Mouse (Mus musculus) neural tube, embryonic 13.5 days (tissue): ENCODE results near the gene Spint2. TPM values are rescaled to one million over a fixed set of nuclear protein-coding genes. Genes with fewer than 3 reads are reported as not detected.

Source experiments
- ATAC-seq: fragments of 200-750 bp; cut with Nextera tagmentation; 2 replicates; pipeline ENCODE4 v1.8.0; 2017; ENCODE audit warnings: low read depth, mild to moderate bottlenecking, moderate TSS enrichment, moderate library complexity
- H3K27ac ChIP-seq: fragments of 300-500 bp; sonication (generic); replicated peaks from 2 replicates; pipeline ENCODE4 v1.5.1; 2015; ENCODE audit warnings: moderate library complexity, mild to moderate bottlenecking, inconsistent platforms
- H3K27me3 ChIP-seq: fragments of 300-500 bp; sonication (generic); 2 replicates; pipeline ENCODE4 v1.6.1; 2015; ENCODE audit warnings: mild to moderate bottlenecking, inconsistent platforms
- H3K36me3 ChIP-seq: fragments of 300-500 bp; sonication (generic); 2 replicates; pipeline ENCODE4 v1.6.1; 2015; ENCODE audit warnings: mild to moderate bottlenecking, inconsistent platforms
- H3K4me1 ChIP-seq: fragments of 300-500 bp; sonication (generic); replicated peaks from 2 replicates; pipeline ENCODE4 v1.6.1; 2015; ENCODE audit warnings: inconsistent platforms
- H3K4me2 ChIP-seq: fragments of 300-500 bp; sonication (generic); 2 replicates; pipeline ENCODE4 v1.6.1; 2015; ENCODE audit warnings: inconsistent platforms, mild to moderate bottlenecking, moderate library complexity
- H3K4me3 ChIP-seq: fragments of 300-500 bp; sonication (generic); 2 replicates; pipeline ENCODE4 v1.5.1; 2015; ENCODE audit warnings: mild to moderate bottlenecking, inconsistent platforms
- H3K9ac ChIP-seq: fragments of 300-500 bp; sonication (generic); 2 replicates; pipeline ENCODE4 v1.6.1; 2015; ENCODE audit warnings: moderate library complexity, mild to moderate bottlenecking, inconsistent platforms
- H3K9me3 ChIP-seq: fragments of 300-500 bp; sonication (generic); 2 replicates; pipeline ENCODE4 v1.6.1; 2016; ENCODE audit warnings: inconsistent platforms
- WGBS: fragments of 180-500 bp; shearing (Covaris S2); methylation state at CpG from one replicate; pipeline ENCODE4 v1.1.7; 2015; 5-methylcytosine and 5-hydroxymethylcytosine counted together
- polyA plus RNA-seq: library from polyadenylated mRNA; unstranded; fragments of >200 nt; fragmentation: Nextera tagmentation; extraction: Ambion mirVana; gene quantifications from 2 replicates; pipeline ENCODE4 v1.2.1, GENCODE M21; 2015

The Spint2 gene
- polyA plus RNA-seq, 1 experiment from 2014 or later: 28.8 TPM

DNA sequence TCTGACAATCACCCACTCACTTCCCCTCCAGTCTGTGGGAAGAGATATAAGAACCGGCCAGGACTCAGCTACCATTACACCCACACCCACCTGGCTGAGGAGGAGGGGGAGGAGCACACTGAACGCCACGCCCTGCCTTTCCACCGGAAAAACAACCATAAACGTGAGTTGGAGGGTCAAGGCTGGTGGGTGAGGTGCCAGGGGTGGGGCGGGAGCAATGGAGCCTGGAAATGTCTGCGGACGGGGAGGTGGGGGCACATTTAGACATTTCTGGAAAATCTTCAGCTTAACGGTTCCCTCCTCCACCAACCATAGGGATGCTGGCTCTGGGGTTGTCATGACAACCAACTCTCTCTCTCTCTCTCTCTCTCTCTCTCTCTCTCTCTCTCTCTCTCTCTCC is 31.3 kb upstream of the Spint2 start:
- Histone ChIP-seq H3K4me2 (peak overlapping the region; percentile 44), H3K9ac (peak overlapping the region; percentile 50), H3K4me3 (peak overlapping the region; percentile 11; the same call in 1 of the 2 replicates), H3K4me1 (peaks cover 91% of the 10 kb centered on the region), H3K27me3 (no peaks in the 10 kb centered on the region), H3K36me3 (peaks cover 42% of the 10 kb centered on the region), H3K9me3 (no peaks in the 10 kb centered on the region), H3K27ac (peak overlapping the region; percentile 98)
- WGBS: 16% methylated on average over 9 of the region's 9 CpGs
- ATAC-seq: no peak

GRCm38 (mm10) chr7:29309749-29310148 is 28.0 kb upstream of the Spint2 start:
- Histone ChIP-seq H3K4me3 (peak overlapping the region; percentile 74), H3K4me1 (peaks cover 88% of the 10 kb centered on the region), H3K9me3 (no peaks in the 10 kb centered on the region), H3K9ac (peak overlapping the region; percentile 89), H3K36me3 (peaks cover 33% of the 10 kb centered on the region), H3K27me3 (no peaks in the 10 kb centered on the region), H3K4me2 (peak overlapping the region; percentile 93), H3K27ac (peak overlapping the region; percentile 79)
- WGBS: 7% methylated on average over 5 of the region's 5 CpGs
- ATAC-seq: no peak

DNA sequence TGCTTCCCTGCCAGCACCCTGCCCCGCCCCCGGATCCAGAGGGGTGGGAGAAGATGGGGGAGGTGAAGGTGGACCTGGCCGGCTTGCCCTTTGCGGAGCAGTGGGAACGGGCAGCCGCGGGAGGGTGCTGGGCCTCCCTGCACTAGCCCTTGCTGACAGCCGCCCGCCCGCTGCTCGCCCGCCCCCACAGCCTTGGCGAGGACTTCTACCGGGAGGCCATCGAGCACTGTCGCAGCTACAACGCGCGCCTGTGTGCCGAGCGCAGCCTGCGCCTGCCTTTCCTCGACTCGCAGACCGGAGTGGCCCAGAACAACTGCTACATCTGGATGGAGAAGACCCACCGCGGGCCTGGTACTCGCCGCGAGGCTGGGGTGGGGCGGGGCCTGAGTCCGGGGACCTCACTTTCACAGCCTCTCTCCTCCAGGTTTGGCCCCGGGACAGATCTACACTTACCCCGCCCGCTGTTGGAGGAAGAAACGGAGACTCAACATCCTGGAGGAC is 27.6 kb upstream of the Spint2 start:
- Histone ChIP-seq H3K9me3 (no peaks in the 10 kb centered on the region), H3K4me3 (peak overlapping the region; percentile 74), H3K27me3 (no peaks in the 10 kb centered on the region), H3K4me2 (peak overlapping the region; percentile 93), H3K27ac (peak overlapping the region; percentile 79), H3K9ac (peak overlapping the region; percentile 89), H3K4me1 (peaks cover 87% of the 10 kb centered on the region), H3K36me3 (peaks cover 30% of the 10 kb centered on the region)
- no peak for ATAC-seq
- 1% methylated on average over 36 of the region's 36 CpGs for WGBS

DNA sequence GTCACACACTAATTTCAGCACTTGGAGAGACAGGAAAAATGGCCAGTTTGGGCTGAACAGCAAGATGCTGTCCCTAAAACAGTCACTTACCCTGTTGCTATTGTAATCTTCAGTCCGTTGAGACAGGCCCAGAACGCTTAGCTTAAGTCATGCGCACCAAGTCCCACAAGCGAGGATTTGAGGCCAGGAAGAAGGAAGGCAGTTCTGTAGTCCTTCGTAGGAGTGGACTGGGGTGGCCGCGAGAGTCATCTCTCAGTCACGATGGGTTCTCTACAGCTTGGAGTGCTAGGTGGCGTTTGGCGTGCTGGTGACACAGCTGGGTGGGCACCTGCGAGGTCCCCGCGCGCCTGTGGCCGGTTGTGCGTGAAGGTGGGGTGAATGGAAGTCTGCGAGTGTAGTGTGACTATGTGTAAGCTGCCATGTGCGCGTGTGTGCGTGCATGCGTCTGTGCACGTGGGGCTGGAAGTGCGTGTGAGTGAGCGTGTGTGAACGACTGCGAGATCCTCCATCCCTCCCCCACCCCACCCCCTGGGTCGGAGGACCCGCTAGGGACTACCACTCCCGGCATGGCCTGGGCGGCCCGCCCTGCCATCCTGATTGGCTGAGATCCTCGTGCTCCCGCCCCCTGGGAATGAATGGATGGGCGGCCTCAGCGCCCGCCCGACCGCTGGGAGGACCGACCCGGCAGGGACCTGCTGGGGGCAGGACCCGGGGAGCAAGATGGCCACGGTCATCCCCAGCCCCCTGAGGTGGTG is 25.8 kb upstream of the Spint2 start:
- under 1% methylated on average over 42 of the region's 42 CpGs for WGBS
- no peaks in the 10 kb centered on the region for H3K27me3 ChIP-seq
- H3K4me2 ChIP-seq: peak overlapping the region; percentile 93
- ATAC-seq: peak; percentile 71
- H3K36me3 ChIP-seq: peaks cover 16% of the 10 kb centered on the region
- peak overlapping the region; percentile 79 for H3K27ac ChIP-seq
- peaks cover 73% of the 10 kb centered on the region for H3K4me1 ChIP-seq
- peak overlapping the region; percentile 89 for H3K9ac ChIP-seq
- H3K4me3 ChIP-seq: peak overlapping the region; percentile 74
- H3K9me3 ChIP-seq: no peaks in the 10 kb centered on the region

- ATAC-seq: no peak
- Histone ChIP-seq H3K27me3 (no peaks in the 10 kb centered on the region), H3K9me3 (no peaks in the 10 kb centered on the region), H3K27ac (peak overlapping the region; percentile 95), H3K4me1 (peaks cover 67% of the 10 kb centered on the region), H3K36me3 (peaks cover 8% of the 10 kb centered on the region), H3K4me3 (peak overlapping the region; percentile 74), H3K4me2 (peak overlapping the region; percentile 93), H3K9ac (peak overlapping the region; percentile 90)
- WGBS: 15% methylated on average over 7 of the region's 7 CpGs
Measured at GRCm38 (mm10) chr7:29306619-29307018, 24.9 kb upstream of the Spint2 start.

DNA sequence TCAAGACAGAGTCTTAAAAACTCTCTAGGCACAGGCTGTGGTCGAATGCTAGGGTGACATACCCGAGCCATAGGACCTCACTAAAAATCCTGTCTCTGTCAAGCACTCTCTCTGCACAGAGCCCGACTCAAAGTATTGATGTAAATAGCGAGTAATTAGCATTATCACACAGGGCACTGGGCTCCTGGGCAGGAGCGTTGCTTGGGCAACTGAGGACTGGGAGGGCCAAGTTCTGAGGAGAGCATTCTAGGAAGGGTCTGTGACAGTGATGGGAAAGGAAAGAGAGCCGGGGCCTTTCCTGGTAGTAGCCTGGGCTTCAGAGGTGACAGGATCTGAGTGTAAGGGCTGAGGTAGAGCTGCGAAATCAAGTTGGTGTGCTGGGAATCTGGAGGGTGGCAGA is 24.4 kb upstream of the Spint2 start:
- Histone ChIP-seq H3K4me3 (peak overlapping the region; percentile 74), H3K9ac (peak overlapping the region; percentile 90)
- 14% methylated on average over 7 of the region's 7 CpGs for WGBS

GRCm38 (mm10) chr7:29305263-29305988 is 23.7 kb upstream of the Spint2 start:
- peaks cover 60% of the 10 kb centered on the region for H3K4me1 ChIP-seq
- no peak for ATAC-seq
- H3K4me2 ChIP-seq: peak overlapping the region; percentile 93
- no peaks in the 10 kb centered on the region for H3K27me3 ChIP-seq
- no peaks in the 10 kb centered on the region for H3K9me3 ChIP-seq
- no peaks in the 10 kb centered on the region for H3K36me3 ChIP-seq
- WGBS: 14% methylated on average over 9 of the region's 9 CpGs
- peak overlapping the region; percentile 95 for H3K27ac ChIP-seq
- peak overlapping the region; percentile 90 for H3K9ac ChIP-seq
- peak overlapping the region; percentile 74 for H3K4me3 ChIP-seq

More for the DNA sequence above, 24.4 kb upstream of the Spint2 start:
- H3K27ac ChIP-seq: peak overlapping the region; percentile 95
- peak overlapping the region; percentile 93 for H3K4me2 ChIP-seq
- peaks cover 3% of the 10 kb centered on the region for H3K36me3 ChIP-seq
- no peak for ATAC-seq
- no peaks in the 10 kb centered on the region for H3K9me3 ChIP-seq
- no peaks in the 10 kb centered on the region for H3K27me3 ChIP-seq
- H3K4me1 ChIP-seq: peaks cover 66% of the 10 kb centered on the region

DNA sequence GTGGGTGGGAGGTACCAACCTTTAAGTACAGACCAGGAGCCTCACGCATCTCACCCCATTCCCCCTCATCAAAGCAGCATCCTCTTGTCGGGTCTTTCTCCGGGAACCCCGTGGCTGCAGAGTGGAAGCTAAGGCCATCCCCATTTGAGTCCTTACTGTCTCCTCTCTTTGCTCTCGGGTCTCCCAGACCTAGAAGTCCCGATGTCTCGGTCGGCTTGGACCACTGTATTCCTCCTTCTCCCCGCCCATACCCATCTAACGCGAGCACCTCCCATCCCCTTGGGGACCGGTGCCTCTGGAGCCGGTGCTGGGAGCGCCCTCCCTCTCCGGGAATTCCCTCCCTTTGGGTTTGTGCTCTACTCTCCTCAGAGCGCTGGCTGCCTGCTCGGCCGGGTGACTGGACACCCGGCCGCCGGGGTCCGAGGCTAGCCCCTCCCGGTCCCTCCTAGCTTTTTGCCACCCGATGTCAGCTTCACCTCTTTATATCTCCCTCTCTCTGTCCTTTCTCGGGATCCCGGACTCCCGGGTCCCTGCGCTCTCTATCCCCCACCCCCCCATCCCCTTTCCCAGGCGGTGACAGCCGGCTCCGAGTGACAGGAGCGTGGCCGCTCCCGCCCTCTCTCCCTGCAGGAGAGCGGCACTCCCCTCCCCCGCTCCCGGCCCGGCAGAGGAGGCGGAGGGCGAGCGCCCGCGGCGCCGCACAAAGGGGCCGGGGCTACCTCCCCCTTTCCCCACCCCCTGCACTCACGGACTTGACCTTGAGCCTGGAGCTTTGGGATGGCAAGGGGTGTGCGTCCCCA is 23.0 kb upstream of the Spint2 start:
- peak; percentile 10; the same call in 1 of the 2 replicates for ATAC-seq
- peak overlapping the region; percentile 90 for H3K9ac ChIP-seq
- no peaks in the 10 kb centered on the region for H3K27me3 ChIP-seq
- H3K4me1 ChIP-seq: peaks cover 53% of the 10 kb centered on the region
- peak overlapping the region; percentile 95 for H3K27ac ChIP-seq
- under 1% methylated on average over 41 of the region's 48 CpGs for WGBS
- no peaks in the 10 kb centered on the region for H3K9me3 ChIP-seq
- no peaks in the 10 kb centered on the region for H3K36me3 ChIP-seq
- peak overlapping the region; percentile 74 for H3K4me3 ChIP-seq
- H3K4me2 ChIP-seq: peak overlapping the region; percentile 93

GRCm38 (mm10) chr7:29303738-29304462 is 22.2 kb upstream of the Spint2 start, which contains the start of gene Dpf1:
Gene Dpf1, plus strand, starts transcription at chr7:29303951.
- Histone ChIP-seq H3K27ac (peak within 1 kb of the TSS; percentile 95), H3K9me3 (no peaks in the 10 kb centered on the region), H3K4me1 (peaks cover 45% of the 10 kb centered on the region), H3K4me3 (peak within 1 kb of the TSS; percentile 74), H3K27me3 (no peaks in the 10 kb centered on the region), H3K36me3 (no peaks in the 10 kb centered on the region), H3K9ac (peak within 1 kb of the TSS; percentile 90), H3K4me2 (peak within 1 kb of the TSS; percentile 93)
- peak; percentile 82 for ATAC-seq
- WGBS: 0% methylated on average over 66 of the region's 67 CpGs

GRCm38 (mm10) chr7:29302641-29303040 is 20.9 kb upstream of the Spint2 start:
- no peak for ATAC-seq
- no peak overlapping the region for H3K9ac ChIP-seq
- H3K27me3 ChIP-seq: no peaks in the 10 kb centered on the region
- H3K4me3 ChIP-seq: no peak overlapping the region
- H3K4me2 ChIP-seq: no peak overlapping the region
- no peak overlapping the region for H3K27ac ChIP-seq
- 74% methylated on average over 7 of the region's 7 CpGs for WGBS
- no peaks in the 10 kb centered on the region for H3K9me3 ChIP-seq
- peaks cover 39% of the 10 kb centered on the region for H3K4me1 ChIP-seq
- no peaks in the 10 kb centered on the region for H3K36me3 ChIP-seq

- 0 out of 2 replicates have a peak overlapping the region, but pooled peaks have one; percentile 41 for H3K9ac ChIP-seq
- no peak for ATAC-seq
- H3K36me3 ChIP-seq: no peaks in the 10 kb centered on the region
- H3K4me1 ChIP-seq: peaks cover 25% of the 10 kb centered on the region
- peak overlapping the region; percentile 49 for H3K4me2 ChIP-seq
- H3K27ac ChIP-seq: peak overlapping the region; percentile 67
- H3K4me3 ChIP-seq: 0 out of 2 replicates have a peak overlapping the region, but pooled peaks have one; percentile 14
- H3K9me3 ChIP-seq: no peaks in the 10 kb centered on the region
- WGBS: 2% methylated on average over 7 of the region's 7 CpGs
- no peaks in the 10 kb centered on the region for H3K27me3 ChIP-seq
Measured at GRCm38 (mm10) chr7:29301127-29301566, 19.4 kb upstream of the Spint2 start.
